ENCODE assay signal across 8 mouse cellular contexts in genomic region chr17:80223829-80224228, GRCm38 (mm10). TPM values are rescaled to one million over a fixed set of nuclear protein-coding genes. Genes with fewer than 3 reads are reported as not detected.
DNase-seq lines count a peak whose midpoint lies in the region; ATAC-seq and TF ChIP-seq lines count a peak whose summit lies in the region.

No protein-coding gene starts in this region.

- H3K27me3 ChIP-seq in CH12.LX (replicated peaks) = no peaks in the 10 kb centered on the region
- no peaks in the 10 kb centered on the region for H3K27me3 ChIP-seq in forebrain, postnatal 0 days (ENCODE audit: insufficient read depth, low read length)
- no peaks in the 10 kb centered on the region for H3K27me3 ChIP-seq in liver, embryonic 15.5 days

- TF ChIP-seq CTCF in CH12.LX (conservative IDR thresholded peaks at IDR 0.05 in 1 of 2, IDR thresholded peaks at IDR 0.05 in 1 of 2; ENCODE audit: low read depth in 2 of 2, low read length in 2 of 2) = no peak
- no peak for TF ChIP-seq CTCF in forebrain, postnatal 0 days (IDR thresholded peaks at IDR 0.05; ENCODE audit: low read depth)

- WGBS in forebrain, postnatal 0 days = 5% methylated on average over 9 of the region's 9 CpGs
- WGBS in liver, embryonic 15.5 days (ENCODE audit: insufficient replicate concordance) = 6% methylated on average over 9 of the region's 9 CpGs

- TF ChIP-seq POLR2A in CH12.LX (IDR thresholded peaks at IDR 0.05; ENCODE audit: low read depth, low read length) = no peak

- H3K4me3 ChIP-seq in CH12.LX (replicated peaks in 1 of 3; ENCODE audit: low read depth in 2 of 3, low read length in 2 of 3, poor library complexity in 1 of 3) = peak overlapping the region; percentile 63 to 86 (median 64)
- peak overlapping the region; percentile 61 for H3K4me3 ChIP-seq in forebrain, postnatal 0 days (ENCODE audit: low read depth, low read length)
- H3K4me3 ChIP-seq in liver, embryonic 15.5 days (replicated peaks) = peak overlapping the region; percentile 74

- TF ChIP-seq RAD21 in CH12.LX (IDR thresholded peaks at IDR 0.05; ENCODE audit: low read depth, low read length) = no peak

- H3K9me3 ChIP-seq in CH12.LX (replicated peaks; ENCODE audit: low read length) = no peaks in the 10 kb centered on the region
- no peaks in the 10 kb centered on the region for H3K9me3 ChIP-seq in forebrain, postnatal 0 days (ENCODE audit: low read length)
- H3K9me3 ChIP-seq in liver, embryonic 15.5 days (replicated peaks) = no peaks in the 10 kb centered on the region

- dilution Hi-C loops in CH12.LX (cut with MboI; ENCODE audit: extremely low pct_ligation_motif_present, extremely low pct_unique_long_range_greater_than_20kb, low sequenced_read_pairs) = no loop called here

- intact Hi-C loops in gastrocnemius, postnatal 36 days (cut with DNase I) = no loop called here

- peak overlapping the region; percentile 85 for H3K4me2 ChIP-seq in CH12.LX (ENCODE audit: insufficient read depth, low read depth, poor library complexity, severe bottlenecking)
- H3K4me2 ChIP-seq in forebrain, postnatal 0 days (ENCODE audit: low read depth) = peak overlapping the region; percentile 71
- H3K4me2 ChIP-seq in liver, embryonic 15.5 days = peak overlapping the region; percentile 84

- ATAC-seq in cerebellum, adult (ENCODE audit: insufficient number of reproducible peaks, low FRiP score, low TSS enrichment) = peak; percentile 55; the same call in 1 of the 2 replicates
- ATAC-seq in forebrain, postnatal 0 days = peak; percentile 42
- ATAC-seq in liver, embryonic 15.5 days (ENCODE audit: insufficient read depth) = peak; percentile 35
- ATAC-seq in monocyte, adult 5-6 weeks (replicated peaks; ENCODE audit: insufficient number of reproducible peaks, low FRiP score, low TSS enrichment, poor library complexity, severe bottlenecking) = no peak

- no peak overlapping the region; the same call in 1 of the 2 replicates for H3K27ac ChIP-seq in CH12.LX (ENCODE audit: insufficient read depth, low read depth)
- H3K27ac ChIP-seq in forebrain, postnatal 0 days (ENCODE audit: low read depth, low read length) = peak overlapping the region; percentile 86
- peak overlapping the region; percentile 86 for H3K27ac ChIP-seq in liver, embryonic 15.5 days (replicated peaks)

- H3K9ac ChIP-seq in CH12.LX (ENCODE audit: insufficient read depth, low read depth) = peak overlapping the region; percentile 99
- H3K9ac ChIP-seq in forebrain, postnatal 0 days = peak overlapping the region; percentile 59
- peak overlapping the region; percentile 73 for H3K9ac ChIP-seq in liver, embryonic 15.5 days

- H3K36me3 ChIP-seq in CH12.LX (replicated peaks in 1 of 2; ENCODE audit: control insufficient read depth in 1 of 2, insufficient read depth in 1 of 2, low read length in 1 of 2) = peaks cover 9 to 14% of the 10 kb centered on the region in 2 experiments
- peaks cover 2% of the 10 kb centered on the region; the same call in 1 of the 2 replicates for H3K36me3 ChIP-seq in forebrain, postnatal 0 days (ENCODE audit: insufficient read depth)
- H3K36me3 ChIP-seq in liver, embryonic 15.5 days (replicated peaks) = peaks cover 10% of the 10 kb centered on the region; the same call in 1 of the 2 replicates

- no peak for DNase-seq in cerebellum, adult 11-12 months
- DNase-seq in CH12.LX (ENCODE audit: extremely low read depth) = no peak
- DNase-seq in forebrain, postnatal 0 days = no peak
- DNase-seq in natural killer cell, adult 2 months (ENCODE audit: low spot score in 2 of 2) = no peak
- DNase-seq in gastrocnemius, postnatal 36 days = no peak

- in situ Hi-C loops in CH12.LX (cut with MboI; ENCODE audit: low pct_ligation_motif_present, low pct_unique_long_range_greater_than_20kb, low sequenced_read_pairs) = no loop called here

- no peak for TF ChIP-seq EP300 in CH12.LX (IDR thresholded peaks at IDR 0.05; ENCODE audit: low read length)

- peaks cover 5 to 42% of the 10 kb centered on the region in 2 experiments; a peak in 3 of 4 replicates for H3K4me1 ChIP-seq in CH12.LX (ENCODE audit: control insufficient read depth in 1 of 2, insufficient read depth in 2 of 2)
- no peaks in the 10 kb centered on the region for H3K4me1 ChIP-seq in forebrain, postnatal 0 days (ENCODE audit: insufficient read depth)
- peaks cover 21% of the 10 kb centered on the region for H3K4me1 ChIP-seq in liver, embryonic 15.5 days (replicated peaks)

- H3K79me2 ChIP-seq in CH12.LX (replicated peaks; ENCODE audit: control insufficient read depth, extremely low read depth, insufficient read depth, poor library complexity, severe bottlenecking) = peaks cover 12% of the 10 kb centered on the region

TF ChIP-seq in CH12.LX, 34 proteins besides CTCF, POLR2A, EP300 and RAD21:
- no peak for TF ChIP-seq MYC (IDR thresholded peaks at IDR 0.05; ENCODE audit: low read depth, low read length)
- 0 out of 2 replicates have a peak, but pooled peaks have one; percentile 3 for TF ChIP-seq ZNF384 (IDR thresholded peaks at IDR 0.05; ENCODE audit: low read depth, low read length)
TF ChIP-seq in CH12.LX: peak in this region for 1.

RNA-seq across cellular contexts. Expression of gene Gemin6, which starts 0.4 kb away (rescaled TPM):
- total RNA-seq in CH12.LX (2012; rRNA removed) (65.6 and 85.9 TPM in 2 replicates), CH12.LX (2014; rRNA removed) (120 and 143 TPM in 2 replicates)
- 63.4 and 66.0 TPM in 2 replicates for polyA plus RNA-seq in CH12.LX (2012; ENCODE audit: insufficient read length, low read depth)
- total RNA-seq in forebrain, postnatal 0 days (2014; rRNA removed) = 13.9 and 14.0 TPM in 2 replicates
- 23.5 and 24.9 TPM in 2 replicates for polyA plus RNA-seq in forebrain, postnatal 0 days (2015; fragmentation: Nextera tagmentation; extraction: Ambion mirVana)
- 25.6 and 28.9 TPM in 2 replicates for polyA plus RNA-seq in liver, embryonic 15.5 days (2015; fragmentation: Nextera tagmentation; extraction: Ambion mirVana)
- total RNA-seq in monocyte, adult 5-6 weeks (2017) = 2.4 to 12.1 TPM (median 7.7 TPM) in 3 replicates
- total RNA-seq in gastrocnemius, postnatal 36 days (2021) = 1 to 10 TPM; 4.4 to 6.3 TPM

RNA-seq across cellular contexts. Expression of gene Ttc39d, which starts 16.6 kb away (rescaled TPM):
- total RNA-seq in CH12.LX (2012; rRNA removed) (0.13 TPM in 1 of 2 replicates, not detected in the other), CH12.LX (2014; rRNA removed) (not detected in 2 replicates)
- not detected in 2 replicates for polyA plus RNA-seq in CH12.LX (2012; ENCODE audit: insufficient read length, low read depth)
- 0.15 and 0.43 TPM in 2 replicates for total RNA-seq in forebrain, postnatal 0 days (2014; rRNA removed)
- polyA plus RNA-seq in forebrain, postnatal 0 days (2015; fragmentation: Nextera tagmentation; extraction: Ambion mirVana) = 0.05 and 0.19 TPM in 2 replicates
- not detected in 2 replicates for polyA plus RNA-seq in liver, embryonic 15.5 days (2015; fragmentation: Nextera tagmentation; extraction: Ambion mirVana)
- 0.11 TPM in 1 of 3 replicates, not detected in the others for total RNA-seq in monocyte, adult 5-6 weeks (2017)
- total RNA-seq in gastrocnemius, postnatal 36 days (2021) = not detected

RNA-seq across cellular contexts. Expression of gene Srsf7, which starts 16.7 kb away (rescaled TPM):
- 268 and 366 TPM in 2 replicates for total RNA-seq in CH12.LX (2012; rRNA removed)
- 442 and 482 TPM in 2 replicates for total RNA-seq in CH12.LX (2014; rRNA removed)
- polyA plus RNA-seq in CH12.LX (2012; ENCODE audit: insufficient read length, low read depth) = 383 and 398 TPM in 2 replicates
- 228 and 253 TPM in 2 replicates for total RNA-seq in forebrain, postnatal 0 days (2014; rRNA removed)
- 251 and 279 TPM in 2 replicates for polyA plus RNA-seq in forebrain, postnatal 0 days (2015; fragmentation: Nextera tagmentation; extraction: Ambion mirVana)
- polyA plus RNA-seq in liver, embryonic 15.5 days (2015; fragmentation: Nextera tagmentation; extraction: Ambion mirVana) = 199 and 220 TPM in 2 replicates
- 262 to 315 TPM (median 271 TPM) in 3 replicates for total RNA-seq in monocyte, adult 5-6 weeks (2017)
- 10 to 100 TPM; 22.9 to 27.4 TPM for total RNA-seq in gastrocnemius, postnatal 36 days (2021)
